Mouse (Mus musculus) spleen, postnatal 36 days (tissue): ENCODE data around the gene Elavl4.

Source experiments
- DNase-seq, 2 experiments: peaks; one replicate each; pipeline ENCODE4 v3.0.0; 2022; ENCODE audit warnings: low spot score in 2 of 2, mixed read lengths in 1 of 2

Elavl4 gene

DNA sequence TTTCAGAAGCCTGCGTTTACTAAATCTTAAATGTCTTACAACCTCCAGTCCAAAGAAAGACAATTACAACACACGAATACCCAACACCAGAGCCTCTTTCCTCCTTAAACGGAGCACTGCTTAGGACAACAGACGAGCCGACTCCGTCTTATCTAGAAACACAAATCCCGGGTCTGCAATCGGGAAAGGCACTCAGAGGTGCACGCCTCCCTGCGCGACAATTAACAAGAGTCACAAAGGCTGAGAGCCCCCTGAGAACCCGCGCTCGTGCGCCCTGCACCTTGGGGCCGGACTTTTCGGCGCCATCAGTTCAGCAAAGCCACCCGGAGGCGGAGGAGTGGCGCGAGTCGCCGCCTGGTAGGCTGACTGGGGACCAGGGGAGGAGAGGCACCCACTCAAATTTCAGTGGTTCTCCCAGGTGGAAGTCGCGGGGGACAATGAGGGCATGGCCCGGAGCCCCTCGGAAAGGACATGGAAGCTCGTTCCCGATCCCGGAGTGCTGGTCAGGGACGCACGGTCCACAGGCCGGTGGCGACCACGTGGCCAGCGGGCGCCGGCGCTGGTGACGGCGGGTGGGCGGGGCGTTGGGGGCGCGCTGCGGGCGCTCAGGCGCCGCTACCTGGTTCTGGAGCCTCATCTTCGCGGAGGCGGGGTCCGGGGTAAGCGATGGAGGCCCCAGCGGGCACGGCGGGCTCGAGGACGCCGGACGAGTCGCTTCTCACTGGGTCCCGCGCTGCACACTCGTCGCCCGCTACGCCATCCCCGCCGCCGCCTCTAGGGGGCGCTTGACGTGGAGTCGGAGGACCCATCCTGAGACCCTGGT is at the start of gene Elavl4:
Gene Elavl4, minus strand, starts transcription at position 732 of the 823 bp plus-strand sequence.
- DNase-seq = peak in 1 of 2 experiments; percentile 1

DNA sequence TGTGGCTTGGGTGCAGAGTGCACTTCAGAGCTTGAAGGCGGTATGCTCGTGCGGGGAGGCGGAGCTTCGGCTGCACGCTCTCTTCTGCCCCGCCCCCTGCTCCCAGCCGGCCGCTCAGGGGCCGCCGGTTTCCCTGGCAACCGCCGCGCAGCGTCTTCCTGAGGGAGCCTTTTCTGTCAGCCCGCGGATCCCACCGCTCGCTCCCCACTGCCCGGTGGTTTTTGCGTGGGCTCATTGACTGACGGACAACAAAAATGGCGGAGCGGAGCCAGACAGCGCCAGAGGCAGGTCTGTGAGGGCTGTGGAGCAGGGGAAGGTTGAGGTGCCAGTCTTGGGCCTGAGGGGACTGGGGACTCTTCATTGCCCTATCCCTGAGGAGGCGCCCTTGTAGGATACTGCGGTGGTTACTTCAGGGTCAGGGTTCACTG is 45.9 kb upstream of the Elavl4 start, which contains the start of gene Agbl4:
Gene Agbl4, plus strand, starts transcription at position 44 of the 428 bp plus-strand sequence.
- peak in 1 of 2 experiments; percentile 1 for DNase-seq

DNA sequence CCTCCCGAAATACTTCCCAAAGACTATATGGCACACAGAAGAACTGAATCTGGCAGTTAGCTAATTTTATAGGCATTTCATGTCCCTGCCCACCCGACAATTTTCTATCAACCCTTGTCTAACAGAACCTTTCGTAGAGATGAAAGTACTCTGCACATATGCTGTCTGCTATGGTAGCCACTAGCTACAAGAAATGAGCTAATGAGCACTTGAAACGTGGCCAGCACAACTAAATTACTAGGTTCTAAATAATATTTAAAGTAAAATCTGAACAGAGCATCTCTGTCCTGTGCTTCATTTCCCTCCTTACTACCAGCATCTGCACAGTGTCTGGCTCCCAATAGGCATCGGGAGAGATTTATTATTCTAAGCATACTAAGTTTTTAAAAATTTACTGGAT is 44.5 kb upstream of the Elavl4 start:
- no peak for DNase-seq

DNA sequence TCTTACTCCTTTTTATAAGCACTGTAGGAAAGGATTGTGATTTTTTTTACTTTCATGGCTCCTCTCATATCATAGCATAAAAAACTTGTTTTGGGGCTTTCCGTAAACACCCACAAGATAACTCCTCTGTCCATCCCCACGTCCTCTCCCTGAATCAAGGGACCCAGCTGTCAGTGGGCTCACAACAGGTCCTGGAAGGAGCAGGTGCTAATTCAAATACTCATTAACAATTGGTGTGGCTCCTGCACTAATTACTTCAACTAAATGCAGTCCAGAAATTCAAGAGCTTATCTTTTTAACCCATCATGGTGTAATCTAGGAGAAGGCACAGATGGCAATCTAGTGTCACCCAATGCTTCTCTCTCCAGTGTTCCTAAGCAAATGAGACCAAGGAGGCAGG is 8.9 kb upstream of the Elavl4 start:
- DNase-seq = no peak

DNA sequence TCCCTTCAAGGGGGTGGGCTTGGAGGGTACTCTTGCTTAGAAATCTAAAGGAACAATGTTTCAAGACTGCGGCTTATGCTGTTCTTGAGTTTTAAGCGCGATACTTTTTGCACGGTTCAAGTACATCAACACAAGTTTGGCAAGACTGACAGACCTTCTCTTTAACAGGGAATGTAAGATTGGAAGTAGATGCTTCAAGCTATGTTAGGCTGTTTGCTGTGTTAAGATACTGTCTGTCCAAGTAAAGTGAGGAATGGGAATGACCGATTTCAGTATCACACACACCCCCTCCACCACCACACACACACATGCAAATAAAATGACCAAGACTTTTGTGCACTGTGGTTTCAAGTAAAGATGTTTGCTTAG is 276 bp upstream of the Elavl4 start:
- DNase-seq = no peak

DNA sequence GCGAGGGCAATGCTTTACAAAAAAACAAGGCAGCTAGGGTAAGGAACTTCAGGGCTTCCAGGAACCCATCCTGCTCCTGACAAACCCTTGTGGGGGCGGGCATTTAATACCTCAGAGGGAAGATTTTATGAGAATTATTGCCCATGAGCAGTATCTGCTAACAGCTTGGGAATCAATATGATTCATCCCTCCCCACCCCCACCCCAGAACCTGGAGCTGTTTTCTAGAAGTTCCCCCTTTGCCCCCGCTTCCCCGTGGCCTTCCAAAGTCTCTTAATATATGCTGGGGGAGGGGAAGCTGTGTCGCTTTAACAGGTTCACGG is 892 bp downstream of the Elavl4 start:
- DNase-seq = no peak

DNA sequence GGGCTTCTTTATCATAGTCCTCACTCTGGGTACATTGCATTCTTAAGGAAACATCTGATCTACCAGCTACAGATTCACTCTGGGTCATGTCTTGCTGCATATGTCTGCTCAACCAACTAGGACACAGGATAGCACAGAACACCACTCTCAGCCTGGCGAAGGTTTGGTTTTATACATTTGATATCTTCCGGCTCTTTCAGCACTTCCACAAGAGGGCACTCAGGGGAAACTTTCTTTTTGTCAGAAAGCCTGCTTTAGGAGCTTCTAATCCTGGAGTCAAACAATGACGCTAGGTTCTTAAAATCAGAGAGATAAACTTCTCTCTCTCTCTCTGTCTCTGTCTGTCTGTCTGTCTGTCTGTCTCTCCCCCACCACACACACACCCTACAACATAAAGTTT is 27.8 kb downstream of the Elavl4 start:
- no peak for DNase-seq

DNA sequence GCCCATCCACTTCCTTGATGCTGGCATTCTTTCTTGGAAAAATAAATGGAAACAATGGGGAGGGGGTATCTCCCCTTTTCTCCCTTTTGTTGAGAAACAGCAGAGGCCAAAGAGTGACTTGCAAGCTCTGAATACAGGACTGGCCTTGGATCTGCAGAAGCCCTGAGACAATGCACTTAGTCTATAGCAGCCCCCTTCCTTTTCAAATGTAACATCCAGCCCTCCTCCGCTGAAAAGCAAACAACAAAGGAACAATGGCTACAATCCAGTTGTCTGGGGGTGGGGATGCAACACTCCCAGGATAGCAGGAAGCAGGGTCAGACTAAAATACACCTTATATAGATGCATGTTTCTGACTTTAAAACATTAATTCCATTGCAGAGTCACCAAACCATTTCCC is 39.6 kb downstream of the Elavl4 start:
- DNase-seq = no peak

DNA sequence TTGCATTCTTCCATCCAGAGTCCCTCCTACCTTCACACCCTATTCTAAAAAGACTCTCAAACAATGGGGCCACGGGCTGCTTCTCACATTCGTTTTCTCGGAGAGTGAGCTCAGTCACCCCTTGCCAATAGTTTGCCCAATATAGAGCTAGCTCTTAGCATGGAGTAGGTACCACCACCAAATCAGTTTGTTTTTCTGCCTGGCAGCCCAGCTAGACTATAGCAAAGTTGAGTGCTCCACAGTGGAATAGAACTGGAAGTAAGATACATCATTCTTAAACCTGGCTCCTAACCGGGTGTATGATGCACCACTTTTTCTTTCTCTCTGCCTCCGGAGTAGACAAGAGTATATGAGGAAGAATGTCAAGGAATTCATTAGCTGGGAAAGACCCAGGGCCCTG is 44.7 kb downstream of the Elavl4 start:
- DNase-seq = no peak

DNA sequence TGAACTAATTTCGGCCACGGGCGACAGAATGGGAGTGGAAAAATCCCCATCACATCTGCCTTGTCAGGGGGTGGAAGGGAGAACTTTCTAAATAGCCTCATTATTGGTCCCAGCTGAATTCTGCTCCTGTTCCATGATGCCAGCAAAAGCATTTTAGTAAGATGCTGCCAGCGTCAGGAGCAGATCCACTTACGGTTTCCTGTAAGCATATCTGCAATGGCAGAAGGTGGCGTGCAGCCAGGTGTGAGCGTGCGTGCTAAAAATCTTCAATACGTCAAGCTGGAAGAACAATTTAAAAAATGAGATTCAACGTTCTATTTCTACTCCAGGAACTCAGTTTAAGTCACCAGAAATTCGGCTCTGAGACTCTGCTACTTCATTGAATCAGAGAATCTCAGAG is 45.1 kb downstream of the Elavl4 start:
- no peak for DNase-seq

DNA sequence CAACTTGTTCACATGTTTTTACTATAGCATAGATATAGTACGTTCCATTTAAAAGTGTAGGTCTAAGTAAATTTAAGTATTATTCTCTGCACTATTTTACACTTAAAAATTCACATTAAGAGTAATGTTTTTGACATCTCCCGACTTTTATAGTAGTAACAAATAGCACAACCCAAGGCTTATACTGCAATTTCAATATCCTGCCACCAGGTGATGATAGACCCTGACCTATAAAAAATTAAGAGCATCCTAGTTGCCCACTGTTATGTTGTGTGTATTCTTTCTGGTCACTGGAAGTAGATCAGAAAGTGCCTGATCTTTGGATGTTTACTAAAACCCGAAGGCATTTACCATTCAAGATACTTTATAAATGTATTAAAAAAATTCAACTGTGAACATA is 55.9 kb downstream of the Elavl4 start:
- DNase-seq = no peak

DNA sequence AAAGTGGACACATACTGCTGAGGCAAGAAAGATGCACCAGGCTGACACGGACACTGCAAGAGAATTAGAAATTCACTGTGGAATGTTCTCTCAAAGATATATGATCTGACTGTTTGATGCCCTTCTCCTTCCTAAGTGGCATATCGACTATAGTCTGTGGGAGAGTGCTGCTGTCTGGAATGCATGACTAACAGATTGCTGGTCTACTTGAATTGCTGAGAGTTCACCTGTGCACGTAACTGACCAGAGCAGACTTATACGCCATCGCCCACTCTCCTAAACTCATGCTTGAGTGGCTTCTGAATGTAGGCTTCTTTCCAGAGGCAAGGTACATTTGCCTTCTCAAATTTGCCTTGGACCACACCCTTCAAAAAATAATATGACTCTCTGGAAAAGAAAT is 58.5 kb downstream of the Elavl4 start:
- no peak for DNase-seq

DNA sequence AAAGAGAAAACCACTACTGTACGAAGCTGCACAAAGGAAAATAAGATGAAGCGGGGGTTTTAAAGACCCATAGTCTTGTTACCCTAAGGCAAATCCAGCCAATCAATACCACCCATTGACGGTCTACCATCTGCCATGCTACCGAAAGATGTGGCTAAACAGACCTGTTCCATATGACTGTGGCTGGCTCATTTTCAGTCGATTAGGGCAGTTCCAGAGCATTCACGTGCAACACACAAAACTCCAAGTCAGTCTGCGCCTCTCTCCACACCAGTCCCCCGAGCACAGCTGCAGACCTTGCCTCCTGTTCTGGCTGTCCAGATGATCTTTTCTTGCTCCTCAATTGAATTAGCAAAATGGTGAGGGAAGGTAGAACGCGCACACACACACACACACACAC is 59.2 kb downstream of the Elavl4 start:
- DNase-seq = no peak

DNA sequence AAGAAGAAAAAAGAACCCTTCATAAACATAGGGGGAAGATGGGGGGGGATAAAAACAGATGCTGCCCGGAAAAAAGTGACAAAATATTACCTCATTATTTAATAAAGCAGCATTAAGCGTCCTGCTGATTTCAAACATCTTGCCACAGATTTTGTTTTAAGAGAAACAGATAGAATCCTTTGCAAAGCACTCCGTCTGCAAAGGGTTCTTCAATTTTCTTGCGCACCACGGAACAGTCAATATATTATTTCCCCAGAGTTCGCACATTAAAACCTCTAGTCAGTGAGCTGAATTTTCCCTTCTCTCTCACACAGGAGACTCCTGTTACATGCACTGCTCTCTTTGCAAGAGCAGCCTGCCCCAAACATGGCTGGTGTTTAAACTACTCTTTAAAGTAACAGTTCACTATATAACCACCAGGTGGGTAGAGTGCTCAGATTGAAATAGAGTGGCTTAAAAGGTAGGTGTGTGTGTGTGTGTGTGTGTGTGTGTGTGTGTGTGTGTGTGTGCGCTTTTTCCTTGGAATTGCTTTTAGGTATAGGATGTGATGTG is 61.1 kb downstream of the Elavl4 start:
- DNase-seq = no peak

DNA sequence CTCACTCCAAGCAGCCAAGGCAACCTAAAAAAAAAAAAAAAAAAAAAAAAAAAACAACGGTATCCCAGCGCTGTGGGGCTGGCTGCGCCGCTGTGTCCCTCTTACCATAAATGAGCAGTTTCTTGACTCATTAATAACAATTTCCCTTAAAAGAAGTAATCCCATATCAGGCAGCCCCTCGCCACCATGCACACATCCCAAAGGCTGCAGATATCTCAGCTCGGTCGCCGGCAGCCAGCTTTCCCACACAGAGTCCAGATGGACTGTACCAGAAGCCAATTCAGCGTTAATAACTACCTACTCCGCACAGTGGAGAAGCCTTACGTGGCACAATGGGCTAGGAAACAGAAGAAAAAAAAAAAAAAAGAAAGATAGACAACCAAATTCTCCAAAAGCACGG is 61.7 kb downstream of the Elavl4 start:
- DNase-seq = no peak

DNA sequence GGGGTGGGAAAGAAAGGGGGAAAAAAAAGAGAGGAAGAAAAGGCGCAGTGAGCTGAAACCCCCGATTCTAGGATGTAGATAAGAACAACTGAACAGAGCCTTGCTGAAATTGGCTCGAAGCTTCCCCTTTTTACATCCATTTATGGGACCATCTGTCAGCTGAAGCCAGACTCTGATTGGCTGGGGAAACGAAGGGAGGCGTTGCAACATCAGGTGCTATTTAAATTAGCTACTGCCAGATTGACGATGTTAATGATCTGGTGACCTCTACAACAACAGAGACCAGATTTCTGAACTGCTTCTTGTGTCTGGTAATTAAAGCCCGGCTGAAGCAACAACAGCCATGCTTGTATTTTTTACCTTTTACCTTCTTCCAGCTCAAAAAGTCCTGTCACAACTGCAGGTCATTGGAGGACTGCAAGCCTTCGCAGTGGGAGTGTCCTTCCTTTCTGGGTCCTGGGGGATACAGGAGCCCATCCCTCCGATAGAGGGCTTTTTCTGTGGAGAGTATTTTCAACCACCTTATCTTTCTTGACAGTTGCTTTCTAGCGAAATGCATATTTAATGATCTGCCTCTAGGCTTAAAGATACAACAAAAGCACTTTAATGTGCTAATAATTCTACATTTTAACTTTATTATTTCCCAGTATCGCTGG is 64.2 kb downstream of the Elavl4 start:
- DNase-seq = no peak

DNA sequence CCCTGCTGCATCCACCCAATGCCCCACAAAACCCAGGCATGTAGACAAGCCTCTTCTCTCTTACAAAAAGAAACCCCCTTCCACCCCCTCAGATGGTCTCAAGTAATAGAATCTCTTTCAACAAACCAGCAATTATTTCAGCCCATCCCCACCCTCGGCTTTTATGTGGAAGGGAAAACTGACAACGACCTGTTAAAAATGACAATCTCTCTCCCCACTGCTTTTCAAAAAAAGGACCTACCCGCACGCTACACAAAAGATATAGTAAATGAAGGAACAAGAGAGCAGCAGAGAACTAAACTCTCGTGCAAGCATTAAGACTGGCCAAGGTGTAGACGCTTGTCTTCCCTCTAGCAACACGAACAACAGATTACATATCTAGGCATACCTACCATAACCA is 64.9 kb downstream of the Elavl4 start:
- no peak for DNase-seq

DNA sequence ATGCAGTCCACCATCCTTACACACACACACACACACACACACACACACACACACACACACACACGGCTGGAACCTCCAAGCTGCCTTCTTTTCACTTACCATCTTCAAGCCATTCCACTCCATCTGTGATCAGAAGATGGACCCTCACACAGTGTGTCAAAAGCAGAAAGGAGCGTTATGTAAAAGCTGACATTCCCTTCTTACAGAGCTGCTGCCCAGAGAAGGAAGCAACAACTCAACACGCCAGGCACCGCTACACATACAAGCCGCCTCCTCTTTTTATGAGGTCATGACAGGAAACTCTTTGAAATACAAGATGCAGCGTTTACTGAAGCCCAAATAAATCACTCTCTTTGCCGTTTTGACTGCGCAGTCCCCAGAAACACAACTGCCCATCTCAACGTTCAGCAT is 65.3 kb downstream of the Elavl4 start:
- DNase-seq = no peak

DNA sequence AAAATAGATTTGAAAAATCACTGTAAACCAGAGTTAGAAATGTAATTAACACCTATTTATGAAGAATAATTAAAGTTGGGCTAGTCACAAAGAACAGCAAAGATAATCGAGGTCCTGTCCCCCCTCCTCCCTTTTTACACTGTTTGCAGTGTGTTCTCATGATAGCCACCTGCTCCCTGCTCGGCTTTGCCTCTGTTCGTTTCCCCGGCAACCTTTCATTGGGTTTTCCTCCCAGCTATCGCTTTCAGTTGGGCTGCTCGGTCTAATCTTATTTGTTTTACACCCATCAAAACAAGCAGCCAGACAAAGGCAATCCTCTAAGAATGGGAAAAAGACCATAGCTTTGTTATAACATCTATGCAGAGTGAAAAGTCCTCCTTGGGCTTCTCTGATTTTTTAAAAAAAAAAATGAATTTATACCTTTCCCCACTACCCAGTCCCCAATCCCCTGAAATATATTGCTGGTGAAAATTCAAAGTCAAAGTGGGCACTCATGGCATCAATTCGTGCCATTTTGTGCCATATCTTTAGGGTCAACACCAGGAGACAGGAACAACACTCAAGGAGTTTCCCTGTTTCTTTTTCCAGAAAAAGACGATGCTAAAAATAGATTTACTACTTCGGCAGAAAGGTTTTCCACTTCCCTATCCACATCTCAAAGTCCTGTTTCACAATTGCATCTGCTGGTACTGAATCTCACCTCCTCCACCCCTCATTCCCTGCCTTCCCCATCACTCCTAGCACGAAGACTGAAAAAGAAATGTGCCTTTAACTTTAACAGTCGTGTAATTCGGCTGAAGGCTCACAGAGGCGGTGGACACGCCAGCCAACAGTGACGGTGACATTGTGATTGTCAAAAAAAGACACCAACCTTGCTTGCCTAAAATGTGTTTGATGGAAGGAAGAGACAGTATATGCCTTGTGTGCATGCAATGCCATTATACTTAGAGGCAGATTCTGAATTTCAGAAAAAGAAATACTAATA is 66.1 kb downstream of the Elavl4 start:
- no peak for DNase-seq

DNA sequence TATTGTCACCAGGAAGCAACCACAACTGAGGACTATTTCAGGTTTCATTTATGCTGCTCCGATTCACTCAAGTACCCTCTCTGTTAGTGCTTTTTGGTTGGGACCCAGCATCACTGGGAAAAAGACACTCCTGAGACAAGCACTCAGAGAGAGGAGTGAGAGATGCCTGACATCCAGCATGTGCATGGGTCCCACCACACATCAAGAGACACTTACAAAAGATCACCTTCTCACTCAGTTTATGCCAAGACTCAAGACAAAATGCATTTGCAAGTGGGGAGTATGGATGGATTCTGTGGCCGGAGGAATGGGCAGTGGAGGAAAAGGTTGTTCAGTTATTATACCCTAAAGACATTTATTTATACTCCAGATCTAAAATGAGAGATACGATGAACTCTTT is 67.3 kb downstream of the Elavl4 start:
- DNase-seq = no peak

DNA sequence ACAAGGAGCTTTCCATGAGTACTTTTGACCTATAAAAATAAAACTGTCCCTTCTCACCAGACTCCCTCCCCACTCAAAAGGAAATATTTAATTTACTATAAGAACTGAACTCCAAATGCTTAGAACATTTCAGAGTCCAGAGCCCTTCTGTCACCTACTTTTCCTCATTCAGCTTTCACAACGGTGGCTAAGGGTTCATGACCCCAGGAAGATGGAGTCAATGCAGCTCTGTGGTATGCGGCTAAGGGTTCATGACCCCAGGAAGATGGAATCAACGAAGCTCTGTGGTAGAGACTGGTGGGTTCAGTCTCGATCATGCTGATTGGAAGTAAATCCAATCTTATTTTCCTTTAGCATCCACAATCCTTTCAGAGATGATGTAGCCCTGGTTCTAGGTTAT is 81.7 kb downstream of the Elavl4 start:
- DNase-seq = no peak
